Mouse (Mus musculus) CH12.LX (cell line): ENCODE data around the gene Mymk.

ENCODE experiments used
- CHD2 ChIP-seq: IDR thresholded peaks from 2 replicates; pipeline ENCODE4 v1.6.1; 2011; ENCODE audit warnings: low read length, improper control_type of control experiment
- CTCF ChIP-seq, 2 experiments: IDR thresholded peaks in 1 of 2; conservative IDR thresholded peaks in 1 of 2; 2 replicates each; pipeline ENCODE4 v1.5.1; 2011 to 2012; ENCODE audit warnings: low read depth in 2 of 2, low read length in 2 of 2, improper control_type of control experiment in 1 of 2, inconsistent platforms in 1 of 2, mild to moderate bottlenecking in 1 of 2, moderate library complexity in 1 of 2
- EP300 ChIP-seq: IDR thresholded peaks from 2 replicates; pipeline ENCODE4 v1.6.1; 2011; ENCODE audit warnings: low read length, improper control_type of control experiment
- GABPA ChIP-seq: IDR thresholded peaks from 2 replicates; pipeline ENCODE4 v1.6.1; 2012; ENCODE audit warnings: low read depth, low read length, improper control_type of control experiment, inconsistent platforms; ENCODE audit not compliant: insufficient replicate concordance
- IRF4 ChIP-seq: IDR thresholded peaks from 2 replicates; pipeline ENCODE4 v1.6.1; 2014; ENCODE audit warnings: low read depth, mild to moderate bottlenecking, inconsistent platforms, low read length, improper control_type of control experiment
- SIN3A ChIP-seq: IDR thresholded peaks from 2 replicates; pipeline ENCODE4 v1.6.1; 2012; ENCODE audit warnings: low read length, improper control_type of control experiment, inconsistent platforms
- ZC3H11A ChIP-seq: IDR thresholded peaks from 2 replicates; pipeline ENCODE4 v1.6.1; 2012; ENCODE audit warnings: low read depth, mild to moderate bottlenecking, inconsistent platforms, low read length, improper control_type of control experiment

GRCm38 (mm10) chr2:27042131-27042844, 29.7 kb downstream of the Mymk start:
- TF ChIP-seq EP300, result no peak
- TF ChIP-seq CTCF (conservative IDR thresholded peaks at IDR 0.05 in 1 of 2, IDR thresholded peaks at IDR 0.05 in 1 of 2; ENCODE audit: low read depth in 2 of 2, low read length in 2 of 2), result no peak
- TF ChIP-seq SIN3A, result no peak
- TF ChIP-seq IRF4, result no peak
- TF ChIP-seq GABPA, result no peak
- TF ChIP-seq ZC3H11A, result no peak
- no peak for TF ChIP-seq CHD2
